Mouse (Mus musculus) kidney, embryonic 14.5 days (tissue): Measurements from ENCODE around the gene Cdyl2. TPM values are rescaled to one million over a fixed set of nuclear protein-coding genes. Genes with fewer than 3 reads are reported as not detected.

Experiments
- polyA plus RNA-seq: library from polyadenylated mRNA; unstranded; fragments of >200 nt; fragmentation: Nextera tagmentation; extraction: Ambion mirVana; gene quantifications from 2 replicates; pipeline ENCODE4 v1.2.1, GENCODE M21; 2014

Cdyl2 gene
- polyA plus RNA-seq, 1 experiment from 2014 or later, result 9.2 TPM

Other genes starting within 250 kb of the Cdyl2 start
- 1.3 TPM in 1 of 2 replicates, not detected in the other for gene Dynlrb2, start 228.0 kb downstream of the Cdyl2 start, polyA plus RNA-seq
- gene Cmc2, start 188.5 kb upstream of the Cdyl2 start, polyA plus RNA-seq, result 80.2 and 111 TPM in 2 replicates
- gene Cenpn, start 188.7 kb upstream of the Cdyl2 start, polyA plus RNA-seq, result 47.1 and 53.0 TPM in 2 replicates
- gene Atmin, start 210.4 kb upstream of the Cdyl2 start, polyA plus RNA-seq, result 8.9 and 13.8 TPM in 2 replicates
- 2.5 and 2.7 TPM in 2 replicates for gene 1700030J22Rik, start 246.0 kb upstream of the Cdyl2 start, polyA plus RNA-seq